ENCODE assay signal across 10 mouse cellular contexts in the genomic region with DNA sequence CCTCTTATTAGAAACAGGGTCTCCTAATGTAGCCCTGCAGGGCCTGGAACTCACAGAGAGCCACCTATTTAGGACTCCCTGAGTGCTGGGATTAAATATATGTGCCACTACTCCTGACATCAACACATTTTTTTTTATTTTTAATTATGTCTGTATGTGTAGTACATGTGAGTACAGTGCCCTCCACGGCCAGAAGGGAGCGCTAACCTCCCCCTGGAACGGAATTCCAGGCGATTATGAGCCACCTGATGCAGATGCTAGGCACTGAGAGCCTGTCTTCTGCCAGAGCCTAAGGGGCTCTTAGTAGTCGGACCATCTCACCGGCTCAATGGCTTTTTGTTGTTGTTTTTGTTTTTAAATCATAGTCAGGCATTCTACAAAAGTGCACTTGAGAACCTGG. TPM values are rescaled to one million over a fixed set of nuclear protein-coding genes. Genes with fewer than 3 reads are reported as not detected.
DNase-seq lines count a peak whose midpoint lies in the region; ATAC-seq and TF ChIP-seq lines count a peak whose summit lies in the region.
"Had no signal": no experiment of that assay in that cellular context is flagged by ENCODE, and none has a peak within 500 bp of the region (broad histone marks: within the 10 kb centered on the region; RNA-seq: fewer than 3 reads in every experiment).

No protein-coding gene starts in this region.

- no peak overlapping the region for H3K9ac ChIP-seq in neural tube, embryonic 11.5 days (ENCODE audit: low read length)
- no peak overlapping the region for H3K9ac ChIP-seq in embryonic facial prominence, embryonic 11.5 days (replicated peaks; ENCODE audit: low read length)
- H3K9ac ChIP-seq in stomach, postnatal 0 days (ENCODE audit: low read length), result no peak overlapping the region

- no peaks in the 10 kb centered on the region for H3K9me3 ChIP-seq in neural tube, embryonic 11.5 days (ENCODE audit: control insufficient read depth, low read length)
- H3K9me3 ChIP-seq in embryonic facial prominence, embryonic 11.5 days (replicated peaks; ENCODE audit: control insufficient read depth, low read length), result no peaks in the 10 kb centered on the region
- no peaks in the 10 kb centered on the region for H3K9me3 ChIP-seq in stomach, postnatal 0 days (ENCODE audit: control insufficient read depth, low read length)
- H3K9me3 ChIP-seq: embryonic facial prominence, embryonic 13.5 days had no signal

- no peak overlapping the region for H3K4me2 ChIP-seq in neural tube, embryonic 11.5 days (ENCODE audit: low read depth)
- no peak overlapping the region for H3K4me2 ChIP-seq in embryonic facial prominence, embryonic 11.5 days (ENCODE audit: low read depth, low read length)
- no peak overlapping the region for H3K4me2 ChIP-seq in stomach, postnatal 0 days (replicated peaks; ENCODE audit: low read depth)

- peaks cover 2% of the 10 kb centered on the region; the same call in 1 of the 2 replicates for H3K36me3 ChIP-seq in neural tube, embryonic 11.5 days (ENCODE audit: control insufficient read depth, insufficient read depth, low read length)
- no peaks in the 10 kb centered on the region for H3K36me3 ChIP-seq in embryonic facial prominence, embryonic 11.5 days (replicated peaks; ENCODE audit: control insufficient read depth, insufficient read depth, low read depth, low read length)
- 0 out of 2 replicates have a peak, but pooled peaks cover 7% of the 10 kb centered on the region for H3K36me3 ChIP-seq in stomach, postnatal 0 days (ENCODE audit: control insufficient read depth, insufficient read depth, low read length)

- TF ChIP-seq EP300 in stomach, postnatal 0 days (optimal IDR thresholded peaks at IDR 0.05), result no peak

- no peak overlapping the region for H3K4me3 ChIP-seq in neural tube, embryonic 11.5 days (ENCODE audit: low read depth, low read length)
- no peak overlapping the region for H3K4me3 ChIP-seq in embryonic facial prominence, embryonic 11.5 days (ENCODE audit: low read depth, low read length)
- H3K4me3 ChIP-seq in stomach, postnatal 0 days (ENCODE audit: low read depth, low read length), result no peak overlapping the region

- no peak overlapping the region for H3K27ac ChIP-seq in neural tube, embryonic 11.5 days (ENCODE audit: low read depth, low read length)
- no peak overlapping the region for H3K27ac ChIP-seq in embryonic facial prominence, embryonic 11.5 days (replicated peaks; ENCODE audit: low read depth, low read length)
- H3K27ac ChIP-seq in stomach, postnatal 0 days (replicated peaks), result no peak overlapping the region
- H3K27ac ChIP-seq: embryonic facial prominence, embryonic 13.5 days had no signal

- peaks cover 6% of the 10 kb centered on the region; the same call in 1 of the 2 replicates for H3K27me3 ChIP-seq in neural tube, embryonic 11.5 days (ENCODE audit: control insufficient read depth, insufficient read depth, low read length)
- H3K27me3 ChIP-seq in embryonic facial prominence, embryonic 11.5 days (ENCODE audit: control insufficient read depth, insufficient read depth, low read length), result peaks cover 6% of the 10 kb centered on the region
- no peaks in the 10 kb centered on the region for H3K27me3 ChIP-seq in stomach, postnatal 0 days (ENCODE audit: control insufficient read depth, insufficient read depth, low read length)
- H3K27me3 ChIP-seq: Patski had no signal

- TF ChIP-seq CTCF in stomach, postnatal 0 days (IDR thresholded peaks at IDR 0.05; ENCODE audit: low read depth), result peak; percentile 62

- no peak for ATAC-seq in neural tube, embryonic 11.5 days (ENCODE audit: insufficient read depth, low FRiP score, low TSS enrichment)
- ATAC-seq in embryonic facial prominence, embryonic 11.5 days (replicated peaks; ENCODE audit: insufficient number of reproducible peaks, low FRiP score, low TSS enrichment, low read depth), result no peak
- ATAC-seq in stomach, postnatal 0 days (ENCODE audit: low FRiP score, low TSS enrichment), result no peak
- no peak for ATAC-seq in CD4-positive, CD25-positive, alpha-beta regulatory T cell, adult 4 months

- H3K4me1 ChIP-seq in neural tube, embryonic 11.5 days (ENCODE audit: control insufficient read depth, insufficient read depth, low read length), result no peaks in the 10 kb centered on the region
- no peaks in the 10 kb centered on the region for H3K4me1 ChIP-seq in embryonic facial prominence, embryonic 11.5 days (ENCODE audit: control insufficient read depth, insufficient read depth, low read length)
- H3K4me1 ChIP-seq in stomach, postnatal 0 days (replicated peaks; ENCODE audit: control insufficient read depth, insufficient read depth), result no peaks in the 10 kb centered on the region

- peak; percentile 51 for DNase-seq in embryo, embryonic 10 days (ENCODE audit: low spot score)
- no peak for DNase-seq in embryo, embryonic 9.5 days (ENCODE audit: extremely low spot score)
- DNase-seq in neural tube, embryonic 11.5 days (ENCODE audit: low spot score), result peak; percentile 29
- DNase-seq in neural tube, embryonic 10.5 days (ENCODE audit: extremely low spot score, low spot score), result no peak
- peak; percentile 35 for DNase-seq in embryonic facial prominence, embryonic 11.5 days (ENCODE audit: low spot score)
- DNase-seq in stomach, postnatal 0 days (ENCODE audit: low spot score), result peak; percentile 42
- no peak for DNase-seq in spleen, adult 18-20 months

- WGBS in neural tube, embryonic 11.5 days, result 43% methylated on average over 6 of the region's 6 CpGs
- WGBS in embryonic facial prominence, embryonic 11.5 days, result 33% methylated on average over 6 of the region's 6 CpGs
- WGBS in stomach, postnatal 0 days, result 46% methylated on average over 6 of the region's 6 CpGs

RNA-seq across cellular contexts. Expression of a gene that starts 0.9 kb away (rescaled TPM):
- polyA plus RNA-seq in neural tube, embryonic 11.5 days (2014; fragmentation: Nextera tagmentation; extraction: Ambion mirVana), result 0.37 TPM in 1 of 2 replicates, not detected in the other
- 0.35 and 0.62 TPM in 2 replicates for polyA plus RNA-seq in embryonic facial prominence, embryonic 11.5 days (2014; fragmentation: Nextera tagmentation; extraction: Ambion mirVana)
- polyA plus RNA-seq in stomach, postnatal 0 days (2015; fragmentation: Nextera tagmentation; extraction: Ambion mirVana), result 2.1 and 3.1 TPM in 2 replicates
- polyA plus RNA-seq in CD4-positive, CD25-positive, alpha-beta regulatory T cell, adult 4 months (2017; shearing (Covaris generic)), result not detected

RNA-seq across cellular contexts. Expression of a gene that starts 16.8 kb away (rescaled TPM):
- polyA plus RNA-seq in neural tube, embryonic 11.5 days (2014; fragmentation: Nextera tagmentation; extraction: Ambion mirVana), result 18.5 and 21.5 TPM in 2 replicates
- polyA plus RNA-seq in embryonic facial prominence, embryonic 11.5 days (2014; fragmentation: Nextera tagmentation; extraction: Ambion mirVana), result 13.9 and 17.4 TPM in 2 replicates
- 9.8 and 11.8 TPM in 2 replicates for polyA plus RNA-seq in stomach, postnatal 0 days (2015; fragmentation: Nextera tagmentation; extraction: Ambion mirVana)
- polyA plus RNA-seq in CD4-positive, CD25-positive, alpha-beta regulatory T cell, adult 4 months (2017; shearing (Covaris generic)), result 1 to 10 TPM; 5.0 to 7.2 TPM

RNA-seq across cellular contexts. Expression of a gene that starts 23.1 kb away (rescaled TPM):
- 119 and 124 TPM in 2 replicates for polyA plus RNA-seq in neural tube, embryonic 11.5 days (2014; fragmentation: Nextera tagmentation; extraction: Ambion mirVana)
- polyA plus RNA-seq in embryonic facial prominence, embryonic 11.5 days (2014; fragmentation: Nextera tagmentation; extraction: Ambion mirVana), result 111 and 115 TPM in 2 replicates
- polyA plus RNA-seq in stomach, postnatal 0 days (2015; fragmentation: Nextera tagmentation; extraction: Ambion mirVana), result 27.2 and 30.3 TPM in 2 replicates
- polyA plus RNA-seq in CD4-positive, CD25-positive, alpha-beta regulatory T cell, adult 4 months (2017; shearing (Covaris generic)), result 10 to 100 TPM; 19.7 to 31.4 TPM

RNA-seq across cellular contexts. Expression of a gene that starts 24.0 kb away (rescaled TPM):
- polyA plus RNA-seq in neural tube, embryonic 11.5 days (2014; fragmentation: Nextera tagmentation; extraction: Ambion mirVana), result 53.1 and 54.9 TPM in 2 replicates
- polyA plus RNA-seq in embryonic facial prominence, embryonic 11.5 days (2014; fragmentation: Nextera tagmentation; extraction: Ambion mirVana), result 52.2 and 55.1 TPM in 2 replicates
- polyA plus RNA-seq in stomach, postnatal 0 days (2015; fragmentation: Nextera tagmentation; extraction: Ambion mirVana), result 39.0 and 39.9 TPM in 2 replicates
- polyA plus RNA-seq in CD4-positive, CD25-positive, alpha-beta regulatory T cell, adult 4 months (2017; shearing (Covaris generic)), result 10 to 100 TPM; 24.4 to 25.5 TPM

RNA-seq across cellular contexts. Expression of a gene that starts 35.5 kb away (rescaled TPM):
- 0.38 and 0.95 TPM in 2 replicates for polyA plus RNA-seq in neural tube, embryonic 11.5 days (2014; fragmentation: Nextera tagmentation; extraction: Ambion mirVana)
- polyA plus RNA-seq in embryonic facial prominence, embryonic 11.5 days (2014; fragmentation: Nextera tagmentation; extraction: Ambion mirVana), result 0.32 and 0.49 TPM in 2 replicates
- 0.50 TPM in 2 replicates for polyA plus RNA-seq in stomach, postnatal 0 days (2015; fragmentation: Nextera tagmentation; extraction: Ambion mirVana)
- under 1 TPM in 1 of 2 experiments, not detected in 1; 0.49 TPM for polyA plus RNA-seq in CD4-positive, CD25-positive, alpha-beta regulatory T cell, adult 4 months (2017; shearing (Covaris generic))

Comparison
In these comparisons a context has a peak if more than half of its experiments do, and no peak if none do; other contexts are left out.
1. DNase-seq: peak in embryo, embryonic 10 days (single experiment), neural tube, embryonic 11.5 days (single experiment), embryonic facial prominence, embryonic 11.5 days (single experiment) and stomach, postnatal 0 days (single experiment); none in embryo, embryonic 9.5 days (single experiment), neural tube, embryonic 10.5 days (single experiment) and spleen, adult 18-20 months (0 of 2).